Mouse (Mus musculus) cerebellum, adult 18-20 months (tissue): Measurements from ENCODE around the gene Bcar3.
A peak's percentile ranks its signal among the peaks of the same experiment; 100 is the strongest.

ENCODE experiments used
- DNase-seq, 2 experiments: peaks; one replicate each; pipeline ENCODE4 v3.0.0; 2021

Gene Bcar3

GRCm38 (mm10) chr3:122337992-122338391 lies 44.1 kb downstream of the Bcar3 start:
- DNase-seq = no peak

- DNase-seq = no peak
These were observed 45.0 kb downstream of the Bcar3 start for GRCm38 (mm10) chr3:122338897-122339296.

- no peak for DNase-seq
These were observed 46.5 kb downstream of the Bcar3 start for GRCm38 (mm10) chr3:122340135-122341068.

- no peak for DNase-seq
These were observed 49.5 kb downstream of the Bcar3 start for GRCm38 (mm10) chr3:122343437-122343853.

GRCm38 (mm10) chr3:122344350-122344749 lies 50.4 kb downstream of the Bcar3 start:
- no peak for DNase-seq

- no peak for DNase-seq
These were observed 52.1 kb downstream of the Bcar3 start for GRCm38 (mm10) chr3:122345977-122346472.

- no peak for DNase-seq
These were observed 52.7 kb downstream of the Bcar3 start for GRCm38 (mm10) chr3:122346600-122346999.

- no peak for DNase-seq
These were observed 54.7 kb downstream of the Bcar3 start for GRCm38 (mm10) chr3:122348677-122349076.

GRCm38 (mm10) chr3:122352801-122353200 lies 58.9 kb downstream of the Bcar3 start:
- DNase-seq = no peak

- DNase-seq = no peak
These were observed 65.5 kb downstream of the Bcar3 start for GRCm38 (mm10) chr3:122359426-122359825.

- DNase-seq = no peak
These were observed 66.0 kb downstream of the Bcar3 start for GRCm38 (mm10) chr3:122359954-122360353.

GRCm38 (mm10) chr3:122360721-122361138 lies 66.8 kb downstream of the Bcar3 start:
- no peak for DNase-seq

GRCm38 (mm10) chr3:122362719-122363118 lies 68.8 kb downstream of the Bcar3 start:
- DNase-seq = no peak

- DNase-seq = no peak
These were observed 70.6 kb downstream of the Bcar3 start for GRCm38 (mm10) chr3:122364565-122364964.

- DNase-seq = no peak
These were observed 71.4 kb downstream of the Bcar3 start for GRCm38 (mm10) chr3:122365326-122365725.

GRCm38 (mm10) chr3:122371646-122372341 lies 77.9 kb downstream of the Bcar3 start:
- DNase-seq = no peak

- DNase-seq = no peak
These were observed 78.7 kb downstream of the Bcar3 start for GRCm38 (mm10) chr3:122372617-122373016.

GRCm38 (mm10) chr3:122376011-122376410 lies 82.1 kb downstream of the Bcar3 start:
- DNase-seq = no peak

GRCm38 (mm10) chr3:122376412-122376831 lies 82.5 kb downstream of the Bcar3 start:
- no peak for DNase-seq

- DNase-seq = no peak
These were observed 83.0 kb downstream of the Bcar3 start for GRCm38 (mm10) chr3:122376841-122377464.

- no peak for DNase-seq
These were observed 84.7 kb downstream of the Bcar3 start for GRCm38 (mm10) chr3:122378634-122379033.

GRCm38 (mm10) chr3:122380776-122381175 lies 86.8 kb downstream of the Bcar3 start:
- DNase-seq = no peak

- peak; percentile 77 to 84 for DNase-seq
These were observed 87.7 kb downstream of the Bcar3 start for GRCm38 (mm10) chr3:122381591-122381990.
